Mouse (Mus musculus): Measurements from ENCODE around the gene Coa3.

Coa3 gene

GRCm38 (mm10) chr11:101282896-101283295, 4.0 kb upstream of the Coa3 start:
- no peak for DNase-seq (ENCODE audit: low read depth, low spot score)

GRCm38 (mm10) chr11:101280837-101281236, 1.9 kb upstream of the Coa3 start:
- no peak for DNase-seq (ENCODE audit: low read depth, low spot score)

GRCm38 (mm10) chr11:101279193-101279569, 267 bp upstream of the Coa3 start:
- DNase-seq (ENCODE audit: low read depth, low spot score), result no peak

GRCm38 (mm10) chr11:101277381-101278222, 1.3 kb downstream of the Coa3 start:
- no peak for DNase-seq (ENCODE audit: low read depth, low spot score)

- DNase-seq (ENCODE audit: low read depth, low spot score), result no peak
Measured at GRCm38 (mm10) chr11:101276319-101277070, 2.4 kb downstream of the Coa3 start.

- DNase-seq (ENCODE audit: low read depth, low spot score), result no peak
Measured at GRCm38 (mm10) chr11:101275309-101275708, 3.6 kb downstream of the Coa3 start.

GRCm38 (mm10) chr11:101272446-101272845, 6.5 kb downstream of the Coa3 start:
- DNase-seq (ENCODE audit: low read depth, low spot score), result no peak

GRCm38 (mm10) chr11:101269577-101270116, 9.3 kb downstream of the Coa3 start:
- DNase-seq (ENCODE audit: low read depth, low spot score), result no peak

- no peak for DNase-seq (ENCODE audit: low read depth, low spot score)
Measured at GRCm38 (mm10) chr11:101265906-101266305, 13.0 kb downstream of the Coa3 start.

GRCm38 (mm10) chr11:101264954-101265471, 13.9 kb downstream of the Coa3 start:
- no peak for DNase-seq (ENCODE audit: low read depth, low spot score)

- no peak for DNase-seq (ENCODE audit: low read depth, low spot score)
Measured at GRCm38 (mm10) chr11:101263989-101264280, 15.0 kb downstream of the Coa3 start.

- DNase-seq (ENCODE audit: low read depth, low spot score), result no peak
Measured at GRCm38 (mm10) chr11:101263138-101263988, 15.6 kb downstream of the Coa3 start.

GRCm38 (mm10) chr11:101262272-101262967, 16.5 kb downstream of the Coa3 start:
- no peak for DNase-seq (ENCODE audit: low read depth, low spot score)

- DNase-seq (ENCODE audit: low read depth, low spot score), result no peak
Measured at GRCm38 (mm10) chr11:101260826-101261380, 18.0 kb downstream of the Coa3 start.

GRCm38 (mm10) chr11:101259948-101260825, 18.7 kb downstream of the Coa3 start, which contains the start of gene Wnk4:
Wnk4 (plus strand) TSS chr11:101260567.
- DNase-seq (ENCODE audit: low read depth, low spot score), result peak; percentile 78

- no peak for DNase-seq (ENCODE audit: low read depth, low spot score)
Measured at GRCm38 (mm10) chr11:101259261-101259712, 19.6 kb downstream of the Coa3 start.

GRCm38 (mm10) chr11:101255826-101256775, 22.8 kb downstream of the Coa3 start:
- DNase-seq (ENCODE audit: low read depth, low spot score), result no peak
